Comparison of ENCODE assay signal across 19 mouse cellular contexts in the genomic region with DNA sequence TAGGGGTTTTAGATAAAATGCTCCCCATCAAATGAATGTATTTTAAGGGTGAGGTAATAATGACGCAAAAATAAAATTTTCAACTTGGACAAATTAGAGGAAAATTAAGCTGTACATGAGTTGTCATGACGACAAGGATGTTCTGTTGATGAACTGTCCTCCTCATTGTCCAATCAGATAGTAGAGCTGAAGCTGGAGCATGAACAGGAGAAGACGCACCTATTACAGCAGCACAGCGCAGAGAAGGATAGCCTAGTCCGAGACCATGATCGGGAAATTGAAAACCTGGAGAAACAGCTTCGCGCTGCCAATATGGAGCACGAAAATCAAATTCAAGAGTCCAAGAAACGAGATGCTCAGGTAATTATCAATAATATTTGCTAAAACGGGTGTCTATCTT.
DNase-seq lines count a peak whose midpoint lies in the region; ATAC-seq and TF ChIP-seq lines count a peak whose summit lies in the region.
"Had no signal": no experiment of that assay in that cellular context is flagged by ENCODE, and none has a peak within 500 bp of the region (broad histone marks: within the 10 kb centered on the region; RNA-seq: fewer than 3 reads in every experiment).

No protein-coding gene starts in this region.

- no peaks in the 10 kb centered on the region for H3K9me3 ChIP-seq in forebrain, embryonic 14.5 days (replicated peaks; ENCODE audit: control insufficient read depth, low read length)
- H3K9me3 ChIP-seq in midbrain, embryonic 12.5 days, result no peaks in the 10 kb centered on the region

- WGBS in forebrain, embryonic 14.5 days, result 68% methylated on average over 11 of the region's 11 CpGs
- WGBS in midbrain, embryonic 12.5 days, result 64% methylated on average over 11 of the region's 11 CpGs
- 98% methylated on average over 11 of the region's 11 CpGs for WGBS in thymus, adult 2 months

- no peak for DNase-seq in left cerebral cortex, adult 2 months (ENCODE audit: extremely low spot score in 1 of 2, low spot score in 2 of 2)
- no peak for DNase-seq in left cerebral cortex, postnatal 10 days (ENCODE audit: extremely low spot score in 1 of 2, low spot score in 2 of 2)
- peak; percentile 55 for DNase-seq in forebrain, embryonic 14.5 days (ENCODE audit: low spot score)
- DNase-seq in right cerebral cortex, adult 18-20 months, result no peak
- no peak for DNase-seq in thymus, adult 2 months
- no peak for DNase-seq in lung, postnatal 10 days
- DNase-seq: adrenal gland, postnatal 14 days; cerebellum, adult 9-10 months; gastrocnemius, postnatal 25 days; heart, postnatal 10 days; kidney, adult 9 months; kidney, postnatal 36 days; liver; lung, adult 18-20 months; lung, postnatal 4 days had no signal

- peak overlapping the region; percentile 14; the same call in 1 of the 2 replicates for H3K4me2 ChIP-seq in forebrain, embryonic 14.5 days (ENCODE audit: low read length)
- peak overlapping the region; percentile 32 for H3K4me2 ChIP-seq in midbrain, embryonic 12.5 days (replicated peaks)

- no peaks in the 10 kb centered on the region for H3K36me3 ChIP-seq in forebrain, embryonic 14.5 days (ENCODE audit: control insufficient read depth, insufficient read depth, low read length)
- no peaks in the 10 kb centered on the region for H3K36me3 ChIP-seq in midbrain, embryonic 12.5 days
- H3K36me3 ChIP-seq in thymus, adult 2 months (ENCODE audit: control insufficient read depth, insufficient read depth, low read length), result no peaks in the 10 kb centered on the region

- no peak for TF ChIP-seq CTCF in left cerebral cortex, adult 2 months (IDR thresholded peaks at IDR 0.05)
- no peak for TF ChIP-seq CTCF in thymus, adult 2 months (IDR thresholded peaks at IDR 0.05; ENCODE audit: borderline replicate concordance, control insufficient read depth, extremely low read depth, insufficient read depth, low read length, poor library complexity)

- peak overlapping the region; percentile 27; the same call in 1 of the 2 replicates for H3K4me3 ChIP-seq in left cerebral cortex, adult 2 months
- peak overlapping the region; percentile 12 for H3K4me3 ChIP-seq in forebrain, embryonic 14.5 days (ENCODE audit: low read depth, low read length)
- H3K4me3 ChIP-seq in midbrain, embryonic 12.5 days, result peak overlapping the region; percentile 30
- no peak overlapping the region for H3K4me3 ChIP-seq in thymus, adult 2 months (ENCODE audit: control insufficient read depth, insufficient read depth, low read length)

- no peaks in the 10 kb centered on the region for H3K4me1 ChIP-seq in forebrain, embryonic 14.5 days (ENCODE audit: control insufficient read depth, insufficient read depth, low read length)
- H3K4me1 ChIP-seq in midbrain, embryonic 12.5 days, result 0 out of 2 replicates have a peak, but pooled peaks cover 4% of the 10 kb centered on the region
- no peaks in the 10 kb centered on the region for H3K4me1 ChIP-seq in thymus, adult 2 months (replicated peaks; ENCODE audit: control insufficient read depth, insufficient read depth, low read length)

- H3K27me3 ChIP-seq in forebrain, embryonic 14.5 days (replicated peaks; ENCODE audit: control insufficient read depth, insufficient read depth, low read length), result no peaks in the 10 kb centered on the region
- H3K27me3 ChIP-seq in midbrain, embryonic 12.5 days, result no peaks in the 10 kb centered on the region
- no peaks in the 10 kb centered on the region for H3K27me3 ChIP-seq in thymus, adult 2 months (ENCODE audit: control insufficient read depth, insufficient read depth, low read length)
- H3K27me3 ChIP-seq: Patski had no signal

- no peak overlapping the region for H3K27ac ChIP-seq in left cerebral cortex, adult 2 months
- peak overlapping the region; percentile 58 for H3K27ac ChIP-seq in forebrain, embryonic 14.5 days (ENCODE audit: low read depth, low read length)
- H3K27ac ChIP-seq in midbrain, embryonic 12.5 days (replicated peaks), result peak overlapping the region; percentile 75
- H3K27ac ChIP-seq in thymus, adult 2 months (ENCODE audit: control insufficient read depth, insufficient read depth, low read length), result no peak overlapping the region

- intact Hi-C loops in left cerebral cortex, adult 2 months (cut with DNase I), result loop anchor here (10.0 kb wide), 1 partner anchor 141 kb away; no protein-coding TSS in a partner anchor
- intact Hi-C loops in left cerebral cortex, postnatal 10 days (cut with DNase I), result no loop called here

- ATAC-seq in forebrain, embryonic 14.5 days, result peak; percentile 54; the same call in 1 of the 2 replicates
- ATAC-seq in midbrain, embryonic 12.5 days (ENCODE audit: low FRiP score, low read depth), result peak; percentile 39; the same call in 1 of the 2 replicates
- ATAC-seq: activated CD4-positive, CD25-positive, alpha-beta regulatory T cell, adult 4 months; inflammation-experienced regulatory T-cells, adult 6 months; Patski had no signal

- H3K9ac ChIP-seq in forebrain, embryonic 14.5 days (ENCODE audit: low read length), result no peak overlapping the region
- H3K9ac ChIP-seq in midbrain, embryonic 12.5 days (replicated peaks), result no peak overlapping the region

- no peak for TF ChIP-seq POLR2A in thymus, adult 2 months (IDR thresholded peaks at IDR 0.05; ENCODE audit: control insufficient read depth, extremely low read depth, insufficient read depth, low read length, poor library complexity)

Comparison
In these comparisons a context has a peak if more than half of its experiments do, and no peak if none do; other contexts are left out.
1. H3K27ac ChIP-seq: peak in forebrain, embryonic 14.5 days (single experiment) and midbrain, embryonic 12.5 days (single experiment); none in left cerebral cortex, adult 2 months (single experiment) and thymus, adult 2 months (single experiment).